Mouse (Mus musculus) left cerebral cortex, adult 18-20 months (tissue): ENCODE data around the gene Tmem178. TPM values are rescaled to one million over a fixed set of nuclear protein-coding genes. Genes with fewer than 3 reads are reported as not detected.

Experiments
- DNase-seq, 2 experiments: peaks; one replicate each; pipeline ENCODE4 v3.0.0; 2021 to 2022; ENCODE audit warnings: low spot score in 2 of 2, mixed read lengths in 1 of 2
- total RNA-seq, 2 experiments: library from RNA; stranded (reverse); gene quantifications; 2 replicates each; pipeline ENCODE4 v1.2.3; 2021

The Tmem178 gene
- total RNA-seq, 2 experiments from 2014 or later: 104 to 117 TPM

DNA sequence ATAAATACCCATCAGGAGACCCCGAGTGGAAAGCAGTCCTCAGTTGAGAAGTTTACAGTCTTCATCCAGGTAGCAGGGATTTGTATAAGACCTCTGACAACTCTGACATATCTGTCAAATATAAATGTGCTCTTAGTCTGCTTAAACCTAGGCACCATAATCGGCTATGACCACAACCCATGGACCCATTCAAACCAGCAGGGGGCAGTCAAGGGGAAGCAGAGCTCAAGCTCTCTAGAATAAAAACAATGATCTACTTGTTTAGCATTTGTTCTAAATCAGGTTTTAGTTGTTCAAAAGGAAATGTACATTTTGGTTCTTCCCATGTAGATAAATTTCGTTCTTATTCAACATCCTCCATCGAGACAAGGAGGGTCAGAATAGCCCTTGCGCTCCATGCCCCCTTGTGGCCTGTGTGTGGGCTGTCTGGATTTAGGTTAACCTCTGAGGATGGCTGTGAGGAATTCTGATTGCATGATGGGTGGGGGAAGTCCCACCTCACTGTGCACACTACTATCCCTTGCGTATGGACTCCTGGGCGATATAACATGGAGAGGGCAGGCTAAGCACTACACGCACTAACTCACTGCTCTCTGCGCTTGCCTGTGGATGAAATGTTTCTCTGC lies 101.2 kb downstream of the Tmem178 start:
- DNase-seq: peak; percentile 52 to 70

DNA sequence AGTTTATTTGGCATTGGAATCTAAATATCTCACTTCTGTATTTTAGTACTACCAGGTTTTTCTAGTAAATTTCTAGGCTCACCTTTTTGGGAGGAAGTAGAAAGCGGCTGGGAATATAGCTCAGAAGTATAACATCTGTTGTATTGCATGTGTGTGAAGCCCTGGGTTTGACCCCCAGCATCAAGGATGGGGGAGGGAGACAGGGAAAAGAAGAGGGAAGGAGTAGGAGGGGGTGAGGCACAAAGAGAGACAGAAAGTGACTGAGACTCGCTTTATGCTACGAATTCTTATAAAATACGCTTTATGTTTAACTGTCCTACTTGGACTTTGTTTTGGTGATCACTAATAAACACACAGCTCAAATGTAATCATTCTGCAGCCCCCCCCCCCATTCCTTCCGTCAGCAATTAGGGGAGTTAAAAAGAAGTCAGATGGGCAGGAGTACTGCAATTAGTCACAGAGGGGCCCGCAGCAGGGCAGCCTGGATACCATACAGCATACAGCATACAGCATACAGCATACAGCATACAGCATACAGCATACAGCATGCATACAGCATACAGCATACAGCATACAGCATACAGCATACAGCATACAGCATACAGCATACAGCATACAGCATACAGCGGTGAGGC lies 103.6 kb downstream of the Tmem178 start:
- DNase-seq: no peak

Other genes with a start within 250 kb of the Tmem178 start
- 10 to 100 TPM; 69.3 to 74.4 TPM for gene Map4k3, start 216.1 kb upstream of the Tmem178 start, total RNA-seq
- gene Thumpd2, start 120.5 kb downstream of the Tmem178 start, total RNA-seq: 1 to 10 TPM; 4.9 to 7.0 TPM